Mouse (Mus musculus): ENCODE data around the gene Tbx19. TPM values are rescaled to one million over a fixed set of nuclear protein-coding genes. Genes with fewer than 3 reads are reported as not detected.

Tbx19 gene
- polyA plus RNA-seq, 1 experiment from 2014 or later = not detected

GRCm38 (mm10) chr1:165113700-165114099 is 46.9 kb downstream of the Tbx19 start:
- no peaks in the 10 kb centered on the region for H3K9me3 ChIP-seq (ENCODE audit: control insufficient read depth)
- no peak for TF ChIP-seq CTCF (IDR thresholded peaks at IDR 0.05; ENCODE audit: low read depth)
- no peak overlapping the region for H3K4me2 ChIP-seq (replicated peaks; ENCODE audit: low read depth)
- H3K9ac ChIP-seq (ENCODE audit: low read depth, low read length) = no peak overlapping the region
- no peak for ATAC-seq
- 57% methylated on average over 11 of the region's 11 CpGs for WGBS
- no peak overlapping the region for H3K27ac ChIP-seq (ENCODE audit: low read depth, low read length)
- H3K27me3 ChIP-seq (replicated peaks; ENCODE audit: control insufficient read depth, insufficient read depth, low read length) = no peaks in the 10 kb centered on the region
- no peaks in the 10 kb centered on the region for H3K4me1 ChIP-seq (replicated peaks; ENCODE audit: control insufficient read depth, insufficient read depth, low read length)
- no peak overlapping the region for H3K4me3 ChIP-seq (ENCODE audit: low read depth, low read length)
- H3K36me3 ChIP-seq (ENCODE audit: control insufficient read depth, insufficient read depth) = no peaks in the 10 kb centered on the region

GRCm38 (mm10) chr1:165110659-165111058 is 49.9 kb downstream of the Tbx19 start:
- 53% methylated on average over 2 of the region's 2 CpGs for WGBS
- no peaks in the 10 kb centered on the region for H3K27me3 ChIP-seq (replicated peaks; ENCODE audit: control insufficient read depth, insufficient read depth, low read length)

GRCm38 (mm10) chr1:165109135-165109534 is 51.4 kb downstream of the Tbx19 start:
- H3K36me3 ChIP-seq (ENCODE audit: control insufficient read depth, insufficient read depth) = no peaks in the 10 kb centered on the region
- WGBS = 60% methylated on average over 5 of the region's 5 CpGs
- no peaks in the 10 kb centered on the region for H3K9me3 ChIP-seq (ENCODE audit: control insufficient read depth)
- no peak overlapping the region for H3K27ac ChIP-seq (ENCODE audit: low read depth, low read length)
- H3K4me2 ChIP-seq (replicated peaks; ENCODE audit: low read depth) = no peak overlapping the region
- H3K4me3 ChIP-seq (ENCODE audit: low read depth, low read length) = no peak overlapping the region
- no peak for TF ChIP-seq CTCF (IDR thresholded peaks at IDR 0.05; ENCODE audit: low read depth)
- no peak for ATAC-seq
- no peaks in the 10 kb centered on the region for H3K4me1 ChIP-seq (replicated peaks; ENCODE audit: control insufficient read depth, insufficient read depth, low read length)
- no peaks in the 10 kb centered on the region for H3K27me3 ChIP-seq (replicated peaks; ENCODE audit: control insufficient read depth, insufficient read depth, low read length)
- H3K9ac ChIP-seq (ENCODE audit: low read depth, low read length) = no peak overlapping the region

More at GRCm38 (mm10) chr1:165110659-165111058, 49.9 kb downstream of the Tbx19 start:
- H3K27ac ChIP-seq (ENCODE audit: low read depth, low read length) = no peak overlapping the region
- no peaks in the 10 kb centered on the region for H3K4me1 ChIP-seq (replicated peaks; ENCODE audit: control insufficient read depth, insufficient read depth, low read length)
- H3K4me2 ChIP-seq (replicated peaks; ENCODE audit: low read depth) = no peak overlapping the region
- H3K9me3 ChIP-seq (ENCODE audit: control insufficient read depth) = no peaks in the 10 kb centered on the region
- H3K9ac ChIP-seq (ENCODE audit: low read depth, low read length) = no peak overlapping the region
- no peak for TF ChIP-seq CTCF (IDR thresholded peaks at IDR 0.05; ENCODE audit: low read depth)
- no peaks in the 10 kb centered on the region for H3K36me3 ChIP-seq (ENCODE audit: control insufficient read depth, insufficient read depth)
- H3K4me3 ChIP-seq (ENCODE audit: low read depth, low read length) = no peak overlapping the region
- ATAC-seq = no peak

- no peak for TF ChIP-seq CTCF (IDR thresholded peaks at IDR 0.05; ENCODE audit: low read depth)
- Histone ChIP-seq H3K9me3 (ENCODE audit: control insufficient read depth) (no peaks in the 10 kb centered on the region), H3K4me3 (ENCODE audit: low read depth, low read length) (no peak overlapping the region), H3K9ac (ENCODE audit: low read depth, low read length) (no peak overlapping the region), H3K27ac (ENCODE audit: low read depth, low read length) (no peak overlapping the region), H3K36me3 (ENCODE audit: control insufficient read depth, insufficient read depth) (no peaks in the 10 kb centered on the region), H3K4me2 (replicated peaks; ENCODE audit: low read depth) (no peak overlapping the region), H3K27me3 (replicated peaks; ENCODE audit: control insufficient read depth, insufficient read depth, low read length) (no peaks in the 10 kb centered on the region), H3K4me1 (replicated peaks; ENCODE audit: control insufficient read depth, insufficient read depth, low read length) (no peaks in the 10 kb centered on the region)
- WGBS = 65% methylated on average over 5 of the region's 5 CpGs
- ATAC-seq = no peak
Measured at GRCm38 (mm10) chr1:165108477-165108876, 52.1 kb downstream of the Tbx19 start.

GRCm38 (mm10) chr1:165106011-165106385 is 54.6 kb downstream of the Tbx19 start:
- Histone ChIP-seq H3K36me3 (ENCODE audit: control insufficient read depth, insufficient read depth) (no peaks in the 10 kb centered on the region), H3K4me1 (replicated peaks; ENCODE audit: control insufficient read depth, insufficient read depth, low read length) (no peaks in the 10 kb centered on the region)
- 81% methylated on average over 2 of the region's 2 CpGs for WGBS

GRCm38 (mm10) chr1:165105270-165106010 is 55.1 kb downstream of the Tbx19 start:
- 69% methylated on average over 9 of the region's 9 CpGs for WGBS
- no peaks in the 10 kb centered on the region for H3K36me3 ChIP-seq (ENCODE audit: control insufficient read depth, insufficient read depth)
- H3K4me2 ChIP-seq (replicated peaks; ENCODE audit: low read depth) = no peak overlapping the region
- H3K9me3 ChIP-seq (ENCODE audit: control insufficient read depth) = no peaks in the 10 kb centered on the region
- no peaks in the 10 kb centered on the region for H3K27me3 ChIP-seq (replicated peaks; ENCODE audit: control insufficient read depth, insufficient read depth, low read length)
- no peak for ATAC-seq
- H3K9ac ChIP-seq (ENCODE audit: low read depth, low read length) = no peak overlapping the region
- no peak for TF ChIP-seq CTCF (IDR thresholded peaks at IDR 0.05; ENCODE audit: low read depth)
- no peaks in the 10 kb centered on the region for H3K4me1 ChIP-seq (replicated peaks; ENCODE audit: control insufficient read depth, insufficient read depth, low read length)
- no peak overlapping the region for H3K4me3 ChIP-seq (ENCODE audit: low read depth, low read length)
- no peak overlapping the region for H3K27ac ChIP-seq (ENCODE audit: low read depth, low read length)

More at GRCm38 (mm10) chr1:165106011-165106385, 54.6 kb downstream of the Tbx19 start:
- Histone ChIP-seq H3K27ac (ENCODE audit: low read depth, low read length) (no peak overlapping the region), H3K4me3 (ENCODE audit: low read depth, low read length) (no peak overlapping the region), H3K4me2 (replicated peaks; ENCODE audit: low read depth) (no peak overlapping the region), H3K9ac (ENCODE audit: low read depth, low read length) (no peak overlapping the region), H3K27me3 (replicated peaks; ENCODE audit: control insufficient read depth, insufficient read depth, low read length) (no peaks in the 10 kb centered on the region), H3K9me3 (ENCODE audit: control insufficient read depth) (no peaks in the 10 kb centered on the region)
- no peak for TF ChIP-seq CTCF (IDR thresholded peaks at IDR 0.05; ENCODE audit: low read depth)
- no peak for ATAC-seq
